ENCODE assay signal across 8 mouse cellular contexts in the genomic region with DNA sequence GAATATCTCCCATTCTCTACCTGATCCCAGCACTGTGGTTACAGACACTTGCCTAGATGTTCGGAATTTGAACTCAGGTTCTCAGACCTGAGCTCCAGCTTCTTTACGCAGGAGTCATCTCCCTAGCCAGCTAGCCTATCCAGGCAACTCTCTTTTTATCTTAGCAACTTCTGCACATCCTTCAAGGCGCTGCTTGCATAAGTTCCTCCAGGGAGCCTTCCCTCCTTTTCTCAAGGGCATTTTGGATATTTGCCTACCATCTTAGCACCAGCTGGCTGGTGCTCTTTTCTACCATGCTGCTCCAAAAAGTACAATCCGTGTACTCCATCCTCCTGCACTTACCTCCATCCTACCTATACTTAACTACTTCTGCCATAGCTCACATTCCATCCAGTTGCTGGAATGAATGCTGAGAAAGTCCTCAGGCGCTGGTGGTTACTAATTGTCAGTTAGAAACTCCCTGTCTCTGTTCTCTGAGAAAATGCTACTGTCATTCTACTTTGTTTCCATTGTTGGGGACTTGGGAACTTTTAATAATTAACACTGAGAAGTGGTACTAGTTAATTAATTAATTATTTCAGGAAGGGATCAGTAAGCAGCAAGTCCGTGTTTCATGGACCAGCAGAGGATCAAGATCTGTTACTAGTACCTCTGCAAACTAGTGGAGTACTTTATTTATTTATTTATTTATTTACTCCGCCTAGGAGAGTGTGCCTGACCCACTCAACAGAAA. TPM values are rescaled to one million over a fixed set of nuclear protein-coding genes. Genes with fewer than 3 reads are reported as not detected.
DNase-seq lines count a peak whose midpoint lies in the region; ATAC-seq and TF ChIP-seq lines count a peak whose summit lies in the region.

No protein-coding gene starts in this region.

- H3K9ac ChIP-seq in lung, embryonic 14.5 days, result peak overlapping the region; percentile 97
- H3K9ac ChIP-seq in embryonic facial prominence, embryonic 13.5 days, result peak overlapping the region; percentile 95
- 0 out of 2 replicates have a peak overlapping the region, but pooled peaks have one; percentile 92 for H3K9ac ChIP-seq in midbrain, postnatal 0 days (replicated peaks; ENCODE audit: low read length, poor library complexity, severe bottlenecking)

- H3K4me1 ChIP-seq in lung, embryonic 14.5 days (ENCODE audit: insufficient read depth), result peaks cover 20% of the 10 kb centered on the region; the same call in 1 of the 2 replicates
- peaks cover 42% of the 10 kb centered on the region for H3K4me1 ChIP-seq in embryonic facial prominence, embryonic 13.5 days
- peaks cover 4% of the 10 kb centered on the region; the same call in 1 of the 2 replicates for H3K4me1 ChIP-seq in midbrain, postnatal 0 days (ENCODE audit: insufficient read depth, low read length)

- H3K4me2 ChIP-seq in lung, embryonic 14.5 days, result peak overlapping the region; percentile 65
- H3K4me2 ChIP-seq in embryonic facial prominence, embryonic 13.5 days, result peak overlapping the region; percentile 69
- peak overlapping the region; percentile 83 for H3K4me2 ChIP-seq in midbrain, postnatal 0 days (ENCODE audit: low read depth, low read length, poor library complexity, severe bottlenecking)

- ATAC-seq in lung, embryonic 14.5 days (ENCODE audit: insufficient read depth), result no peak
- ATAC-seq in embryonic facial prominence, embryonic 13.5 days (ENCODE audit: insufficient number of reproducible peaks, insufficient read depth, low FRiP score, low TSS enrichment, low read depth), result no peak
- no peak for ATAC-seq in midbrain, postnatal 0 days (ENCODE audit: low FRiP score)

- TF ChIP-seq CTCF in lung, embryonic 14.5 days (IDR thresholded peaks at IDR 0.05; ENCODE audit: low read depth), result no peak
- TF ChIP-seq CTCF in midbrain, postnatal 0 days (IDR thresholded peaks at IDR 0.05), result no peak

- no peaks in the 10 kb centered on the region for H3K9me3 ChIP-seq in lung, embryonic 14.5 days (ENCODE audit: low read depth, low read length)
- no peaks in the 10 kb centered on the region for H3K9me3 ChIP-seq in embryonic facial prominence, embryonic 13.5 days
- no peaks in the 10 kb centered on the region for H3K9me3 ChIP-seq in midbrain, postnatal 0 days (ENCODE audit: low read length)

- H3K27me3 ChIP-seq in lung, embryonic 14.5 days (ENCODE audit: insufficient read depth, low read length), result no peaks in the 10 kb centered on the region
- no peaks in the 10 kb centered on the region for H3K27me3 ChIP-seq in embryonic facial prominence, embryonic 13.5 days
- no peaks in the 10 kb centered on the region for H3K27me3 ChIP-seq in midbrain, postnatal 0 days (ENCODE audit: insufficient read depth, low read length)

- H3K36me3 ChIP-seq in lung, embryonic 14.5 days (ENCODE audit: insufficient read depth), result no peaks in the 10 kb centered on the region
- H3K36me3 ChIP-seq in embryonic facial prominence, embryonic 13.5 days, result no peaks in the 10 kb centered on the region
- H3K36me3 ChIP-seq in midbrain, postnatal 0 days (ENCODE audit: insufficient read depth, low read length), result no peaks in the 10 kb centered on the region

- peak; percentile 51 for DNase-seq in lung, embryonic 14.5 days
- no peak for DNase-seq in lung, postnatal 10 days
- peak; percentile 38 to 51 for DNase-seq in kidney, adult 8-10 months
- no peak for DNase-seq in midbrain, postnatal 0 days (ENCODE audit: low spot score)
- DNase-seq in T-cell, adult 2 months (ENCODE audit: low spot score), result no peak
- no peak for DNase-seq in MN1 (ENCODE audit: low spot score)
- no peak for DNase-seq in right cerebral cortex, adult 2 months (ENCODE audit: low spot score in 2 of 2)

- H3K27ac ChIP-seq in lung, embryonic 14.5 days (ENCODE audit: low read depth), result peak overlapping the region; percentile 99
- H3K27ac ChIP-seq in embryonic facial prominence, embryonic 13.5 days, result peak overlapping the region; percentile 99
- H3K27ac ChIP-seq in midbrain, postnatal 0 days (ENCODE audit: low read depth, low read length), result no peak overlapping the region

- peak overlapping the region; percentile 95 for H3K4me3 ChIP-seq in lung, embryonic 14.5 days (ENCODE audit: low read depth, low read length)
- H3K4me3 ChIP-seq in embryonic facial prominence, embryonic 13.5 days, result peak overlapping the region; percentile 87
- H3K4me3 ChIP-seq in midbrain, postnatal 0 days (ENCODE audit: low read depth, low read length), result peak overlapping the region; percentile 97

- WGBS in lung, embryonic 14.5 days, result 43% methylated on average over 7 of the region's 7 CpGs
- 43% methylated on average over 7 of the region's 7 CpGs for WGBS in embryonic facial prominence, embryonic 13.5 days
- WGBS in midbrain, postnatal 0 days, result 54% methylated on average over 7 of the region's 7 CpGs

RNA-seq across cellular contexts. Expression of a gene that starts 27.3 kb away (rescaled TPM):
- 199 and 201 TPM in 2 replicates for polyA plus RNA-seq in lung, embryonic 14.5 days (2014; fragmentation: Nextera tagmentation; extraction: Ambion mirVana)
- polyA plus RNA-seq in embryonic facial prominence, embryonic 13.5 days (2015; fragmentation: Nextera tagmentation; extraction: Ambion mirVana), result 99.5 and 101 TPM in 2 replicates
- total RNA-seq in midbrain, postnatal 0 days (2014; rRNA removed), result 85.9 and 86.0 TPM in 2 replicates
- 46.8 and 55.9 TPM in 2 replicates for polyA plus RNA-seq in midbrain, postnatal 0 days (2015; fragmentation: Nextera tagmentation; extraction: Ambion mirVana)

Comparison
In these comparisons a context has a peak if more than half of its experiments do, and no peak if none do; other contexts are left out.
1. DNase-seq: peak in lung, embryonic 14.5 days (single experiment) and kidney, adult 8-10 months (2 of 2); none in lung, postnatal 10 days (single experiment), midbrain, postnatal 0 days (single experiment), T-cell, adult 2 months (single experiment), MN1 (single experiment) and right cerebral cortex, adult 2 months (0 of 2).
2. Peak in every context shown above with its lines, with median percentiles within 50 percentile points of each other: H3K4me2 ChIP-seq, H3K4me3 ChIP-seq and H3K9ac ChIP-seq.